Mouse (Mus musculus) olfactory bulb, adult 2 months (tissue): ENCODE measurements around the gene Cabp4. TPM values are rescaled to one million over a fixed set of nuclear protein-coding genes. Genes with fewer than 3 reads are reported as not detected.

Source experiments
- H3K27ac ChIP-seq: fragments of 200-500 bp; 2 replicates; pipeline ENCODE4 v1.5.1; 2012; ENCODE audit warnings: low read depth, low read length; ENCODE audit not compliant: insufficient read depth
- H3K4me1 ChIP-seq: fragments of 200-500 bp; 2 replicates; pipeline ENCODE4 v1.6.1; 2012; ENCODE audit warnings: low read length; ENCODE audit not compliant: control insufficient read depth, insufficient read depth
- H3K4me3 ChIP-seq: fragments of 200-500 bp; 2 replicates; pipeline ENCODE4 v1.5.1; 2012; ENCODE audit warnings: mild to moderate bottlenecking, low read depth, low read length, moderate library complexity; ENCODE audit not compliant: insufficient read depth
- CTCF ChIP-seq: fragments of 200-500 bp; IDR thresholded peaks from 2 replicates; pipeline ENCODE4 v1.5.1; 2012; ENCODE audit warnings: low read depth, mild to moderate bottlenecking, low read length, moderate library complexity; ENCODE audit not compliant: insufficient read depth
- POLR2A ChIP-seq: fragments of 200-500 bp; IDR thresholded peaks from 2 replicates; pipeline ENCODE4 v1.6.1; 2012; ENCODE audit warnings: mild to moderate bottlenecking, low read depth, low read length, moderate library complexity; ENCODE audit not compliant: insufficient read depth
- WGBS: fragments of 180-500 bp; shearing (Covaris S2); methylation state at CpG from one replicate; pipeline ENCODE4 v1.1.7; 2018; 5-methylcytosine and 5-hydroxymethylcytosine counted together
- polyA plus RNA-seq: library from polyadenylated mRNA; stranded (reverse); fragments of >200 nt; gene quantifications from 2 replicates; pipeline ENCODE4 v1.2.4, GENCODE M21; 2012; ENCODE audit warnings: low replicate concordance; ENCODE audit not compliant: missing spikeins, insufficient read depth, insufficient read length

The Cabp4 gene
- polyA plus RNA-seq, 1 experiment, result not detected

GRCm38 (mm10) chr19:4101466-4101865 lies 42.4 kb downstream of the Cabp4 start:
- Histone ChIP-seq H3K27ac (no peak overlapping the region), H3K4me3 (peak overlapping the region; percentile 73), H3K4me1 (peaks cover 45% of the 10 kb centered on the region)
- no peak for TF ChIP-seq POLR2A
- TF ChIP-seq CTCF, result no peak
- 55% methylated on average over 6 of the region's 6 CpGs for WGBS

GRCm38 (mm10) chr19:4100718-4101261 lies 43.0 kb downstream of the Cabp4 start:
- Histone ChIP-seq H3K4me3 (peak overlapping the region; percentile 73), H3K27ac (peak overlapping the region; percentile 57; the same call in 1 of the 2 replicates)
- WGBS, result under 1% methylated on average over 52 of the region's 52 CpGs

GRCm38 (mm10) chr19:4099837-4100717 lies 43.8 kb downstream of the Cabp4 start, which contains the start of gene Pitpnm1:
Pitpnm1 (plus strand) TSS chr19:4099998.
- H3K4me1 ChIP-seq, result peaks cover 47% of the 10 kb centered on the region
- TF ChIP-seq POLR2A (no peak), CTCF (no peak)
- 5% methylated on average over 53 of the region's 53 CpGs for WGBS

More at GRCm38 (mm10) chr19:4100718-4101261, 43.0 kb downstream of the Cabp4 start:
- peaks cover 47% of the 10 kb centered on the region for H3K4me1 ChIP-seq
- no peak for TF ChIP-seq CTCF
- TF ChIP-seq POLR2A, result peak; percentile 41

GRCm38 (mm10) chr19:4099056-4099455 lies 44.8 kb downstream of the Cabp4 start:
- Histone ChIP-seq H3K27ac (no peak overlapping the region), H3K4me1 (peaks cover 47% of the 10 kb centered on the region), H3K4me3 (no peak overlapping the region)
- WGBS, result 10% methylated on average over 9 of the region's 9 CpGs
- TF ChIP-seq CTCF (peak; percentile 86), POLR2A (no peak)

More at GRCm38 (mm10) chr19:4099837-4100717, 43.8 kb downstream of the Cabp4 start, which contains the start of gene Pitpnm1:
- H3K27ac ChIP-seq, result peak within 1 kb of the TSS; percentile 26; the same call in 1 of the 2 replicates
- peak within 1 kb of the TSS; percentile 73 for H3K4me3 ChIP-seq

GRCm38 (mm10) chr19:4098426-4098825 lies 45.4 kb downstream of the Cabp4 start:
- Histone ChIP-seq H3K4me1 (peaks cover 47% of the 10 kb centered on the region), H3K4me3 (no peak overlapping the region), H3K27ac (no peak overlapping the region)
- WGBS, result 86% methylated on average over 13 of the region's 13 CpGs
- TF ChIP-seq POLR2A (no peak), CTCF (no peak)

DNA sequence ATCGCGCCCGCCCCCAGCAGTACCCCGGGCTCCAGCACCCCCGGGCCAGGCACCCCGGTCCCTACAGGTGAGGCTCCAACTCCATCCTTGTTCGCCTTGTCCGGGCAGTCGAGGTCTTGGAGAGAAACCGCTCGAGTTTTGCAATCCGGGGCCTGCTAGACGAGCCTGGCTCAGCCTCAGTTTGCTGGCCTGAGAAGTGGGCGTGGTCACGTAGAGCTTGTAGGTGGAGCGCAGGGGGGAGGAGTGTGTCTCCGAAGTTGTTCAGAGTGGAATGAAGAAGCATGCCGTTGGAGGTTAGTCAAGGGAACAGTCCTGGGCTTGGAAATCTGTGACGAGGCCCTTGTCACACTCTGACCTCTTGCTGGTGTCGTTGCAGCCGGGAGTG lies 46.4 kb downstream of the Cabp4 start:
- no peak for TF ChIP-seq POLR2A
- no peak for TF ChIP-seq CTCF
- H3K4me1 ChIP-seq, result peaks cover 38% of the 10 kb centered on the region
- H3K4me3 ChIP-seq, result peak overlapping the region; percentile 57
- no peak overlapping the region for H3K27ac ChIP-seq
- WGBS, result 2% methylated on average over 21 of the region's 21 CpGs

- WGBS, result under 1% methylated on average over 65 of the region's 65 CpGs
- Histone ChIP-seq H3K4me1 (peaks cover 35% of the 10 kb centered on the region), H3K4me3 (peak within 1 kb of the TSS; percentile 66), H3K27ac (peak within 1 kb of the TSS; percentile 93)
- TF ChIP-seq CTCF (0 out of 2 replicates have a peak, but pooled peaks have one; percentile 2), POLR2A (peak; percentile 52)
These were observed 47.0 kb downstream of the Cabp4 start, which contains the start of gene Cdk2ap2 for GRCm38 (mm10) chr19:4096642-4097440. Cdk2ap2 (plus strand) TSS chr19:4097182.

DNA sequence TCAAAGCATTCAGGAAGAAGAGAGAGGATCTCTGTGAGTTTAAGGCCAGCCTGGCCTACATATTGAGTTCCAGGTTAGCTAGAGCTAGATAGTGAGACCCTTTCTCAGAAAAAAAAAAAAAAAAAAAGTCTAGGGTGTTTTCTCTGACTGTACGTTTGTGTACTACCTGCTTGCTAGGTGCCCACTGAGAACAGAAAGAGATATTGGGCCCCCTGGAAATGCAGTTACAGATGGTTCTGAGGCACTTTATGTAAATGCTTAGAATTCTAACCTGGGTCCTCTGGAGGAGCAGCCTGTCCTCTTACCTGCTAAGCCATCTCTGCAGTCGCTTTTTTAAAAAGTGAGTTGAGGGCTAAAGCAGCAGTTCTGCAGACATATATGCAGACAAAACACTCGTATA lies 48.0 kb downstream of the Cabp4 start:
- H3K4me1 ChIP-seq, result peaks cover 30% of the 10 kb centered on the region
- no peak overlapping the region for H3K27ac ChIP-seq
- TF ChIP-seq POLR2A, result no peak
- no peak for TF ChIP-seq CTCF
- 68% methylated on average over 3 of the region's 3 CpGs for WGBS
- no peak overlapping the region for H3K4me3 ChIP-seq
